Mouse (Mus musculus): ENCODE results near the gene P4ha2.
A peak's percentile ranks its signal among the peaks of the same experiment; 100 is the strongest.

P4ha2 gene

GRCm38 (mm10) chr11:54068520-54069371, 31.1 kb upstream of the P4ha2 start, which contains the start of gene Pdlim4:
TSS of gene Pdlim4 (minus strand) at chr11:54069014.
- no peak for DNase-seq (ENCODE audit: low spot score)

DNA sequence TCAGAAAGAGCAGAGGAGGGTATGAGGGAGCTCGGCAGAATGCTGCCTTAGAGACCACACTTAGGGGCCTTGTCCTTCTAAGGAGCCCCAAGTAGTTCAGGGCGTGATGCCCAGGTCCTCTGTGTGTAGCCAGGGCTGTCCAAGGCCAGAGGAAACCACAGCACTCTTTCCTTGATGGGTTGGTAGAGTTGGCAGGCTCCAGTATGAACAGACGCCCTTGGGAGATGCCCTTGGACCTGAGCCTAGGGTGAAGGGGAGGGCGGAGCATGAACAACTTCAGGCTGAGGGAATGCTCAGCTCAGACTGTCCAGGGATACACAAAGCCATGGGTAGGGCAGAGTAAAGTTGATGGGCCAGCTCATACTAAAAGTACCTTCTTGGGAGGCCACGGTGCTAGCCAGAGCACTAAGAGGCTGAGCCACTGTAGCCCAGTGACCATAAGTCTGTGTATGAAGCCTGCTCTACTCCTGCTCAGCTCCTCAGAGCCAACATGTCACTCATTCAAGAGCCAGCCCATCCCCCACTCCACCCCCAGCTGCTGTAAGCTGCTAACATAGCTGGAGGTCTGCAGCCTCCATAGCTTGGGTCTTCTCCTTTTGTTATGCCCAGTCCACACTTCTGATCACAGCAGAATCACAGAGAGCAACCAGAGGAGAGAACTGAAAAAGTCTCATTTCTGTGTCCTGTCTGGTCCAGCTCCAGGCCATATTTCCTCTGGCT, 28.0 kb upstream of the P4ha2 start:
- DNase-seq (ENCODE audit: low spot score), result no peak

DNA sequence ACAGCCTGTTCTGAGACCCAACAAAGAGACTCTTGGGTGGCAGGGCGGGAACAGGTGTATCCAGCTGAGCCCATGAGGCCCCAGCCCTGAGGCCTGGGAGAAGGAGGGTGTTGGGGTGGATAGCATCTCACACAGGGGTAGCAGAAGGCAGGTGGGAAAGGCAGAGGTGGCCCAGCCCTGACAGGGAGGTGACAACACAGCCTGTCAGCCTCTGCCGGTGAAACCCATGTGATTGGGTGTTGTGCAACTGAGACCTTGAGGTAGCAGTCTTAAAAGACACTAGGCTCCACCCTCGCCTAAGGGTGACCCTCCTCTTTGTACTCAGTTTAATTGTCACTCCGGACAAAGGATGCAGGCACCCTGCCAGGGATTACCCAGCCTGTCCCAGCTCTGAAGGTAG, 26.6 kb upstream of the P4ha2 start:
- no peak for DNase-seq (ENCODE audit: low spot score)

GRCm38 (mm10) chr11:54075353-54075752, 24.5 kb upstream of the P4ha2 start:
- DNase-seq (ENCODE audit: low spot score), result no peak

GRCm38 (mm10) chr11:54076101-54076500, 23.8 kb upstream of the P4ha2 start:
- no peak for DNase-seq (ENCODE audit: low spot score)

DNA sequence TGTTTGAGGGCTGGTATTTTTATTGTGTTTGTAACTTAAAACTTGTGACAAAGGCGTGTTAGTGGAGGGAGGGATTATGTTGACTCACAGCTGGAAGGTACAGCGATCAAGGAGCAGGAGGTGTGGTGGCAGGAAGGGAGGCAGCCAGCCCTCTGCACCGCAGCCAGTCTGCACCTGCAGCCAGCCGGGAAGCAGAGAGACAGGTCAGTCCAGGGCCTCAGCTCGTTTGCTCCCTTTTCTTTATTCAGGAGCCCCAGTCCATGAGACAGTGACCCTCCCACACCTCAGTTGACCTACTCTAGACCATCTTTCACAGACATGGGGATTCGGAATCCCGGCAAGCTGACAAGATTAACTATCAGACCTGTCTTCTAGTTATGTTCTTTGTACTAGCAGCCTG, 19.5 kb upstream of the P4ha2 start:
- DNase-seq (ENCODE audit: low spot score), result no peak

DNA sequence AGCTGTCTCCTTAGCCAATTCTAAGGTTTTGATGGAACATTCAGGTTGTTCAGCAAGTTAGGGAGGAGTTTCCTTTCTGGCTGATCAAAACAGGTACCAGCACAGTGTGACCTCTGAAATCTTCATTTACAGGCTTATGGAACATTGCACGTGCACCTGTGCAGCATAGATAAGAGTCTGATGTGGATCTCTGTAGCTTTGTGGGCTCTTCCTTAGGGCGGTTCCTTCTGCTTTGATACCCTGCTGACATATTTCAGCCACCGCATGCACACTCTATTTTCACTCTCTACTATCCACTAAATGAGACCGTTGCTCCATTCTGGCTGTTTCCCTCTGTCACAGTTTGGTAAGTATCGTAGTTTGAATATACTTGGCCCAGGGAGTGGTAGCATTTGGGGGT, 17.2 kb upstream of the P4ha2 start:
- DNase-seq (ENCODE audit: low spot score), result no peak

DNA sequence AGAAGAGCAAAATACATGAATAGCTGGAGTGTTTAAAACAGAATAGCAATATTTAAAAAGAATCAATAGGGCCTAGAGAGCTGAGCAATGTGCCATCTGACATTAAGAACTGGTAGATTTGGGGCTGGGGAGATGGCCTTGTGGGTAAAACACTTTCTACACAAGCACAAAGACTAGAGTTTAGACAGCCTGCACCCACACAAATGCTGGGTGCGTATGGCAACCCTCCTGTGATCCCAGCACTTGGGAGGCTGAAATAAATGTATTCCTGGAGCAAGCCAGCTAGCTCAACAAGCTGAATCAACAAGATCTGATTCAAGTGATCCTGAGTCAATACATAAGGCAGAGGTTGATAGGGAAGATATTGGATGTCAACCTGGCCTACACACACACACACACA, 14.9 kb upstream of the P4ha2 start:
- no peak for DNase-seq (ENCODE audit: low spot score)

DNA sequence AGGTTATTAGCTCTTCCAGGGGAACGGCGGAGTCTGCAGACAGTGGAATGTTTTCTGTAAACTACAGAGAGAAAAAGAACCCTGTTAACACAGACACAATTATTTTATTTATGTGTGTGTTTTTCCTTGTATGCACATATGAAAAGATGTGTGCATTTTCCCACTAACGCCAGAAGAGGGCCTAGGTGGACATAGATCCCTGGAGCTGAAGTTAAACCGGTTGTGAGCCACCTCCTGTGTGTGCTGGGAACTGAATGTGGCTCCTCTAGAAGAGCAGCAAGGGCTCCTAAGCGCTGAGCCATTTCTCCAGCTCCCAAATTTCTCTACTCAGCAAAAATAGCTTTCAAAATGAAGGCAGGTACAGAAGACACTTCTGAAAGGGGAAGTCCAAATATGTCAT, 14.1 kb upstream of the P4ha2 start:
- no peak for DNase-seq (ENCODE audit: low spot score)

- no peak for DNase-seq (ENCODE audit: low spot score)
These were observed 11.5 kb upstream of the P4ha2 start for GRCm38 (mm10) chr11:54088253-54088946.

DNA sequence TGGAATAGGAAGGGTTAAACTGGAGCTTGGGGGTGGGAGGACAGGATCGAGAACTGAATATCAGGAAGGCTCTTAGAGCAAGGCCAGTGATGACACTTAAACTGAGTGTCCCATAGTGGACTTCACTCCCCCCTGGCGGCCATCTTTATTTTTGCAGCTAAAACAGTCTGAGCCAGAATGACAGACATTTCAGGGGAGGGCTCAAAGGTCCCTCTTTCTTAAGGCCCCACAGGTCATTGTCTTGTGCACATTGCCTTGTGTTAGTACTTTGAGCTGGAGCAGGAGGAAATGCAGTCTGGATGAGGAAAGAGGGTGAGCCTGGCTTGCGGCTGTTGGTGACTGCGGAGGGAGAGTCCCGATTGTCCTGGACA, 11.0 kb upstream of the P4ha2 start:
- DNase-seq (ENCODE audit: low spot score), result peak; percentile 84

- DNase-seq (ENCODE audit: low spot score), result no peak
These were observed 9.6 kb upstream of the P4ha2 start for GRCm38 (mm10) chr11:54090091-54090879.

GRCm38 (mm10) chr11:54091726-54092125, 8.2 kb upstream of the P4ha2 start:
- DNase-seq (ENCODE audit: low spot score), result no peak

DNA sequence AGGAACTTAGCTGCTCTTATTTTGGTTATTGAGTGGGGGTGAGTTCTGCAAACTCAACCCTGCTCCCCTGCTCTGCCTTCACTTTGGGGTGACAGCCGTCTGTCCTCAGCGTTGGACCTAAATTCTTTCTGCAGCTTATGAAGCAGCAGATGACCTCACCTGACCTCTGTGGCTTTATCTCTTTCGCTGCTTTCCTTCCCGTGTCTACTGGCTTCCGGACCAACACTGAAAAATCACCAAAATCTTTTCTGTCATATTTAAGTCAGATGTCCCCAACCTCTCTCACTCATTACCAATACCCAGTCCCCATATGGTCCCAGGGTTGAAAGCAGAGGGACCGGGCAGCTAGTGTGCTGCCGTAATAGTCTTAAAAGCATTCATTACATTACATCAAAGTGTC, 7.7 kb upstream of the P4ha2 start:
- no peak for DNase-seq (ENCODE audit: low spot score)

- DNase-seq (ENCODE audit: low spot score), result peak; percentile 68
These were observed 6.9 kb upstream of the P4ha2 start for GRCm38 (mm10) chr11:54093000-54093399.

DNA sequence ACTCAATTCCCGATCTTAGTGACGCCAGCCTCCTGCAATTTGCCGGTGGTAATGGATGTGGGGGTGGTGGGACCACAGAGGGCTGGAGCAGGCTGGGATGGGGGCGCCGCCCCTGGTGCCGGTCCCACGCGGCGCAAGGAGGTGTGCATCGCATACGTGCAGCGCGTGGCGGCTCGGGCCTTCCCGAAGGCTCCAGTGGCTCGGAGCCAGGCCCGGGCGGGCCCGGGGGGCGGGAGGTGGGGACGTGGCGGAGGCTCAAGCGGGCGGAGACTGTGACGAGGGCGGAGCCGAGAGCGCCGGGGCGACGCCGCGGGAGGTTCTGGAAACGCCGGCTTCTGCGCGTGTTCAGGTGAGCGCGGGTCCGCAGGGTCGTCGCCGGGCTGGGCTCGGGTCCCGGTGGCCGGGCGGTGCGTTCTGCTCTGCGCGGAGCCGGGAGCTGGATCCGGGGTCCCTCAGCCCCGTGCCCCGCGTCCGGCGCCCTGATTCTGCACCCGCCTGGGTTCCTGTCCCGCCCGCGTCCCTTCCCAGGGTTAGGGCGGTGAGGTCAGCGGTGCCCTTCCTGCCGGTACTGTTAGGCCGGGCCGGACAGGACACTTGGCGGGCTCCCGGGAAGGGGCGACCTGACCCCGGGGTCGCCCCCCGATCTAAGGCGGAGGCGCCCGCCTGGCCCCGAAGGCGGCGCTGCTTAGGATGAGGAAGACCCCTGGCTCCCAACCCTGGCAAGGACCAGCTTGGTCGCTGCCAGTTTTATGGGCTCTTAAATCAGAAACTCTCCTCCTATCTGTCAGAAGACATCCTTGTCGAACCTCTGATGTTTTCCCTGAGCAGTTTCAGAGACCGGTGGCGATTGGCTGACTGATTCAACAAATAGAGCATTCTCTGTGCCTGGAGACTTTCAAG, 1.0 kb downstream of the P4ha2 start:
- peak; percentile 92 for DNase-seq (ENCODE audit: low spot score)

DNA sequence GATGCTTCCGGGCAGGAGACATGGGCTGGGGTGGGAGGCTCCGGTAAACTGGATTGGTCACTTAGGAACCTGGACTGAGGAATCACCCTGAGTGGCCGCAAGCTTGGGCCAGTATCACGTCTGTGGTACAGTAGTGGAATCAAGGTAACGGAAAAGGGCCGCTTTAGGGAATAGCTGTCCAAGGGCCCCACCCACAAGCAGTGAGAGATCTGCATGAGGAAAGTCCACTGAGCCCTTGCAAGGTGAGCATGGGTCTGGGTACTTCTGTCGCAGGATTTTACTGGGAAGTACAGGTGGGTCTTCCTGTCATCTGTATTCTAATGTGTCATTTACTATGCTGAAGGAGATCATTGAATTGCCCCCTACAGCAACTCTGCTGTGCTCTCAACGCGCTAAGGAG, 1.8 kb downstream of the P4ha2 start:
- DNase-seq (ENCODE audit: low spot score), result no peak

DNA sequence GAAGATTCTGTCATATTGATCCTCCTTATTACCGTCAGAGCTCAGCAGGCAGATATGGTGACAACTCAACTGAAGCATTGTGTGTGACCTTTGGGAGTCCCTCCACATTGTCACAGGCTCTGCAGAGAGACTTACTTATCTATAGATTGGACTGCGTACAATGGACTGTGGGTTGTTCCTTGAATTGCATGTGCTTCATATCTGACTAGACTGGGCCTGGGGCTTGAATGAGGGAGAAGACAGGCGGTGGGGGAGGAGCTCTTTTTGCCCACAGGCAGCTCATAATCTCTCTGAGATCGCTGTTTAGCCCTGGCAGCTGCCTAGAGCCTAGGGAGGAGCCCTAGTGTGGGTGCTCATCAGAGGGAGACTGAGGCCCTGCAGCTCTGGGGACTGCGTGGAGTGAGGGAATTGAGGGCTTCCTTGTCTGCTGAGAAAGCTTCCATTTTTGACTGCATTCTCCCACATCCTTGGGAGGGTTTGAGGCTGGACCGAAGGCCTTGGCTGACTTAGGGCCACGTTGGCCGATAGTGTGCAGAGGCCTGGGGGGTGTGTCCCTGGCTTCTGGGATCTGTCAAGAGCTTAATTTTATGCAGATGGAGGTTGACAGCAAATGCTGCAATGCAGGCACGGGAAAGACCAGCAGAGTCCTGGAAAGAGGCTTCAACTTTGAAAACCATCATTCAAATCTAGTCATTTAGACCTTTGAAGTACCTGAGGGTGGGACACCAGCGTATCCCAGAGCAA, 3.0 kb downstream of the P4ha2 start:
- DNase-seq (ENCODE audit: low spot score), result peak; percentile 89

- no peak for DNase-seq (ENCODE audit: low spot score)
These were observed 5.1 kb downstream of the P4ha2 start for GRCm38 (mm10) chr11:54105011-54105410.

DNA sequence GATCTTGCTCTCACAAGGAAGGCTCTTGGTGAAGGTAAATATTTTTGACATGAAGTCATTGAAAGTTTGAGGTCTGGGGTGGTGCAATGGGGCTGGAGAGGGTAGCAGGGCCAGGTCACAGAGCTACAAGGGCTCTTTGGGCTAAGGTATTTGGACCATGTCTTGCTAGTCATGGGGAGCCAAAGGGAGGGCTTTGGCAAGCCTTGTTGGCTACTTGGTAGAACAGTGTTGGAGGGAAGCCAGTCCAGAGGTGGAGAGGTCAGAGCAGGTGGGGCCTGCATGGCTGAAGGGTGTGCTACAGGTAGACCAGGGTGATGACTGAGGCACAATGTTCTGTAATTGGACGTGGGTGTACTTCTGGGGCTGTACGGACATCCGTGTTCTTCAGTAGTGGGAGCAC, 6.8 kb downstream of the P4ha2 start:
- DNase-seq (ENCODE audit: low spot score), result no peak

Measured in MN1 (cell line).